Mouse (Mus musculus): ENCODE measurements around the gene Exoc6b. TPM values are rescaled to one million over a fixed set of nuclear protein-coding genes. Genes with fewer than 3 reads are reported as not detected.

Exoc6b gene
- total and polyA plus RNA-seq, 2 experiments from 2014 or later, result 36.2 to 38.1 TPM

DNA sequence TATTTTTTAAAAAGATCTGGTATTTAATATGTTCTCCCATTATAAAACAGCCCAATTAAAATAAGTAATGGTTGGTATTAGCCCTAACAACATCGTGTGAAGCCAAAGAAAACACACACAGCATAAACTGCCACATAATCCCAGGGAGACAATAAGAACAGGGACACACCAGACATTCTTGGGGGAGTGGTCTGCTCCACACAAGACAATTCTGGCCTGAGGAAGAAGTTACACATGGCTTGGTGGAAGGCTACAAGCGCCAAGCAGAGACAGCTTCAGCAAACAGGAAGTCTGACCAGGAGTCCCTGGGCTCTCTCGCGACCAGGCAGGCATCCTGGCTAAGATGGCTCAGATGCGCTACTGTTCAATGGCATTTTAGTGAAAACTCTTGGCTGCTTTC lies 290.3 kb downstream of the Exoc6b start:
- no peaks in the 10 kb centered on the region for H3K36me3 ChIP-seq (ENCODE audit: insufficient read depth, low read length)
- no peaks in the 10 kb centered on the region for H3K27me3 ChIP-seq (ENCODE audit: insufficient read depth, low read length)
- no peak for DNase-seq (ENCODE audit: low spot score)
- H3K27ac ChIP-seq, result no peak overlapping the region
- H3K9ac ChIP-seq (replicated peaks; ENCODE audit: low read length), result no peak overlapping the region
- WGBS, result 69% methylated on average over 5 of the region's 5 CpGs
- H3K9me3 ChIP-seq (ENCODE audit: low read length), result no peaks in the 10 kb centered on the region
- ATAC-seq, result no peak
- H3K4me2 ChIP-seq (ENCODE audit: low read depth, low read length), result no peak overlapping the region
- H3K4me1 ChIP-seq (ENCODE audit: insufficient read depth, low read length), result no peaks in the 10 kb centered on the region
- no peak overlapping the region for H3K4me3 ChIP-seq (ENCODE audit: low read length)
- no peak for TF ChIP-seq CTCF (IDR thresholded peaks at IDR 0.05; ENCODE audit: low read depth)

DNA sequence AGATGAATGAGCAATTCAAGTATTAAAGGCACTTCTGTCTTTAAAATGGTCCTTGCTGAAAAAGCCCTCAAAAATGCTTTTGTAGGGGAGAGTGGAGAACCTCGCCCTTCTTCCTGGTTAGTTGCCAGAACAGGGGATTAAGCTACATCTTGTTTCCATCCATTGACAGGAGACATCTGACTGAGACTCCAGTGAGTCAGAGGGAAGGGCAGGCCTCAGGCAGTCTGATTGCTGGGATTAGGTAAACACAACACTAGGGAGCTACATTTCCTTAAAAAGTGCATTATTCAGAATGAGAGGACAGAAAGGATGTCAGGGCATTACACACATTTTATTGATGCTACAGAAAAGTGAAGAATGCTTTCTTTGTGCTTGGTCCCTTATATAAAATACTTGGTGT lies 293.4 kb downstream of the Exoc6b start:
- no peak for DNase-seq (ENCODE audit: low spot score)
- H3K36me3 ChIP-seq (ENCODE audit: insufficient read depth, low read length), result no peaks in the 10 kb centered on the region
- WGBS, result 53% methylated on average over 1 of the region's 1 CpGs
- no peak overlapping the region for H3K27ac ChIP-seq
- no peaks in the 10 kb centered on the region for H3K4me1 ChIP-seq (ENCODE audit: insufficient read depth, low read length)
- no peaks in the 10 kb centered on the region for H3K9me3 ChIP-seq (ENCODE audit: low read length)
- TF ChIP-seq CTCF (IDR thresholded peaks at IDR 0.05; ENCODE audit: low read depth), result no peak
- H3K4me2 ChIP-seq (ENCODE audit: low read depth, low read length), result no peak overlapping the region
- no peak overlapping the region for H3K4me3 ChIP-seq (ENCODE audit: low read length)
- H3K9ac ChIP-seq (replicated peaks; ENCODE audit: low read length), result no peak overlapping the region
- no peaks in the 10 kb centered on the region for H3K27me3 ChIP-seq (ENCODE audit: insufficient read depth, low read length)
- ATAC-seq, result no peak

DNA sequence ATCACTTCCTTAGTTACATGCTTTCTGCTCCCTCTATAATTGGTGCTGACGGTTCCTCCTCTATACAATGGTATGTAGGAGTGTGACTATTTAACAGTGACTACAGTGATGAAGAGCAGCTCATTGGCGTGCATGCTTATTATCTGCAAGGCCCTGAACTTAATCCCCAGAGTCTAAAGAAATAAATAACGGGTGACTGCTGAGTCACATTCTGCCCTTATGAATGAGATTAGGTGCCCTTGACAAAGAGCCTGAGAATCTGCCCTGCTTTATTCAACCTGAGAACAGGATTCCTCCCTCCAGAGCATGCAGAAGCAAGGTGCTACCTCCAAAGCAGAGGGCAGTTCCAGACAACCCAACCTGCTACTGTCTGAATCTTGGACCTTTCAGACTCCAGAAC lies 314.0 kb downstream of the Exoc6b start:
- no peaks in the 10 kb centered on the region for H3K36me3 ChIP-seq (ENCODE audit: insufficient read depth, low read length)
- no peak overlapping the region for H3K9ac ChIP-seq (replicated peaks; ENCODE audit: low read length)
- ATAC-seq (no peak), DNase-seq (ENCODE audit: low spot score) (no peak)
- no peaks in the 10 kb centered on the region for H3K9me3 ChIP-seq (ENCODE audit: low read length)
- H3K27me3 ChIP-seq (ENCODE audit: insufficient read depth, low read length), result no peaks in the 10 kb centered on the region
- H3K4me3 ChIP-seq (ENCODE audit: low read length), result no peak overlapping the region
- TF ChIP-seq CTCF (IDR thresholded peaks at IDR 0.05; ENCODE audit: low read depth), result no peak
- WGBS, result 50% methylated on average over 3 of the region's 3 CpGs
- H3K4me2 ChIP-seq (ENCODE audit: low read depth, low read length), result no peak overlapping the region
- H3K4me1 ChIP-seq (ENCODE audit: insufficient read depth, low read length), result no peaks in the 10 kb centered on the region
- H3K27ac ChIP-seq, result no peak overlapping the region

- no peak overlapping the region for H3K4me2 ChIP-seq (ENCODE audit: low read depth, low read length)
- H3K27ac ChIP-seq, result no peak overlapping the region
- ATAC-seq, result no peak
- H3K27me3 ChIP-seq (ENCODE audit: insufficient read depth, low read length), result no peaks in the 10 kb centered on the region
- H3K9me3 ChIP-seq (ENCODE audit: low read length), result no peaks in the 10 kb centered on the region
- DNase-seq (ENCODE audit: low spot score), result no peak
- H3K4me1 ChIP-seq (ENCODE audit: insufficient read depth, low read length), result no peaks in the 10 kb centered on the region
- no peak overlapping the region for H3K9ac ChIP-seq (replicated peaks; ENCODE audit: low read length)
- H3K4me3 ChIP-seq (ENCODE audit: low read length), result no peak overlapping the region
- no peak for TF ChIP-seq CTCF (IDR thresholded peaks at IDR 0.05; ENCODE audit: low read depth)
- H3K36me3 ChIP-seq (ENCODE audit: insufficient read depth, low read length), result no peaks in the 10 kb centered on the region
Observed at GRCm38 (mm10) chr6:84752806-84753420, 316.4 kb downstream of the Exoc6b start.

GRCm38 (mm10) chr6:84751409-84751808 lies 317.9 kb downstream of the Exoc6b start:
- H3K9ac ChIP-seq (replicated peaks; ENCODE audit: low read length), result no peak overlapping the region
- 84% methylated on average over 2 of the region's 2 CpGs for WGBS
- H3K4me2 ChIP-seq (ENCODE audit: low read depth, low read length), result no peak overlapping the region
- H3K27ac ChIP-seq, result no peak overlapping the region
- ATAC-seq (no peak), DNase-seq (ENCODE audit: low spot score) (no peak)
- no peaks in the 10 kb centered on the region for H3K36me3 ChIP-seq (ENCODE audit: insufficient read depth, low read length)
- TF ChIP-seq CTCF (IDR thresholded peaks at IDR 0.05; ENCODE audit: low read depth), result no peak
- no peaks in the 10 kb centered on the region for H3K27me3 ChIP-seq (ENCODE audit: insufficient read depth, low read length)
- no peaks in the 10 kb centered on the region for H3K9me3 ChIP-seq (ENCODE audit: low read length)
- H3K4me3 ChIP-seq (ENCODE audit: low read length), result no peak overlapping the region
- 0 out of 2 replicates have a peak, but pooled peaks cover 3% of the 10 kb centered on the region for H3K4me1 ChIP-seq (ENCODE audit: insufficient read depth, low read length)

DNA sequence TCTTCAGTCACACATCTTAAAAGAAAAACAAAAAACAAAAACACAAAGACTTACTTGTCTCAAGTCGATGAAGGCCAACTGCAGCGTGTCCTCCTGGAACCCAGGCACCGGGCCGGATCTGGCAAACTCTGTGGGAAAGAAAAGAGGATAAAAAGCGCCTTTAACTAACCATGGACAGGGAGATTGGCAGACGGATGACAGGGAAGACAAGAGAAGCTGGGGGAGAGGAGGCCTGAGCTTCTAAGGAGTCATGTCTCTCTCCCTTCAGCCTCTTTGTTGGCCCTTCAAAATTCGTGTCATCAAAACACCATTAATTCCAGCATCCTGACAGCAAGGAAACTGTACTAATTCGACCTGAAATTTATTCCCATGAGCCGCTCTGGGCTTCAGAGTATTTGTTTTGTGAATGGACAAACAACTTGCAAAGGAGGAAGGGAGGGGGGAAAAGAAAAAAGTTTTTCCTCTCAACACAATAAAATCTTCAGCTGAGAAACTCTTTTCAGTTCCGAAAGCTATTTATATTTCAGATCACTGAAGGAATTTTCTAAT lies 322.4 kb downstream of the Exoc6b start:
- ATAC-seq, result peak; percentile 92

DNA sequence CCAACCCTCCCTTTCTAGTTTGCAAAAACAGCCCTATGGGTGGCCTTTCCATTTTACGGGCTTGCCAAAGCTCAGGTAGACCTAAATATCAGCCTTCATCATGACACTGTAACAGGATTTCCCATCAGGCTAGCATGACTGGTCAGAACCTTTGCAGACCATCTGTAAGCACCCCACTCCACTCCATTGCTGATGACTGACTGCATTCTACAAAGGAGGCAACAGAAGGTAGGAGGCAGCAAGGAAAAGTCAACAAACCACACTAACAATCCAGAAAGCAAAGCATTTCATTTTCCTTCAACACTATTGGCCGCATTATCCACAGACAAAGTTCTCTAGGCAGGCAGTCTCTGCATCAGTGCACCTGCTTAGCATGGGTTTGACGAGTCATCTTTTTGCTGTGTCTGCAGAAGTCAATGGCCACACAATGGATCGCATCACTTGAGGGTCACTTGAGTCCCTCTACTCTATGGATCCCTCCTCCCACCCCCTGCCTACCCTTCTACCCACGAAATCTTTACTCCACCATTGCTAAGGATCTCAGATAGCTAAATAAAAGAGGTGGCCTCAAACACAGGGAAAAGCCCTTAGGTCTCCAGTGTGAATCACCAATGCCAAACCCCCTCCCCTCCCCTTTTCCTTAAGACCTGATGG lies 323.0 kb downstream of the Exoc6b start:
- ATAC-seq (peak; percentile 75), DNase-seq (ENCODE audit: low spot score) (peak; percentile 70)
- TF ChIP-seq CTCF (IDR thresholded peaks at IDR 0.05; ENCODE audit: low read depth), result no peak
- Histone ChIP-seq H3K4me3 (ENCODE audit: low read length) (no peak overlapping the region), H3K27me3 (ENCODE audit: insufficient read depth, low read length) (no peaks in the 10 kb centered on the region), H3K36me3 (ENCODE audit: insufficient read depth, low read length) (no peaks in the 10 kb centered on the region), H3K9me3 (ENCODE audit: low read length) (no peaks in the 10 kb centered on the region), H3K4me2 (ENCODE audit: low read depth, low read length) (peak overlapping the region; percentile 7; the same call in 1 of the 2 replicates), H3K27ac (peak overlapping the region; percentile 59), H3K9ac (replicated peaks; ENCODE audit: low read length) (no peak overlapping the region), H3K4me1 (ENCODE audit: insufficient read depth, low read length) (0 out of 2 replicates have a peak, but pooled peaks cover 7% of the 10 kb centered on the region)
- WGBS, result 28% methylated on average over 5 of the region's 5 CpGs

More for the DNA sequence above, 322.4 kb downstream of the Exoc6b start:
- H3K4me1 ChIP-seq (ENCODE audit: insufficient read depth, low read length), result 0 out of 2 replicates have a peak, but pooled peaks cover 7% of the 10 kb centered on the region
- 16% methylated on average over 10 of the region's 10 CpGs for WGBS
- no peaks in the 10 kb centered on the region for H3K9me3 ChIP-seq (ENCODE audit: low read length)
- DNase-seq (ENCODE audit: low spot score), result peak; percentile 68
- no peak overlapping the region for H3K4me3 ChIP-seq (ENCODE audit: low read length)
- H3K4me2 ChIP-seq (ENCODE audit: low read depth, low read length), result no peak overlapping the region
- TF ChIP-seq CTCF (IDR thresholded peaks at IDR 0.05; ENCODE audit: low read depth), result no peak
- peak overlapping the region; percentile 59 for H3K27ac ChIP-seq
- H3K27me3 ChIP-seq (ENCODE audit: insufficient read depth, low read length), result no peaks in the 10 kb centered on the region
- H3K9ac ChIP-seq (replicated peaks; ENCODE audit: low read length), result no peak overlapping the region
- no peaks in the 10 kb centered on the region for H3K36me3 ChIP-seq (ENCODE audit: insufficient read depth, low read length)

All from hindbrain, postnatal 0 days (tissue).